18 mouse cellular contexts compared by ENCODE assay signal in genomic region chr11:52997421-52997820, GRCm38 (mm10).
DNase-seq lines count a peak whose midpoint lies in the region; ATAC-seq and TF ChIP-seq lines count a peak whose summit lies in the region.
"Had no signal": no experiment of that assay in that cellular context is flagged by ENCODE, and none has a peak within 500 bp of the region (broad histone marks: within the 10 kb centered on the region; RNA-seq: fewer than 3 reads in every experiment).

No protein-coding gene starts in this region.

- 0 out of 2 replicates have a peak, but pooled peaks cover 4% of the 10 kb centered on the region for H3K4me1 ChIP-seq in heart, embryonic 10.5 days
- H3K4me1 ChIP-seq in midbrain, postnatal 0 days (ENCODE audit: insufficient read depth, low read length) = no peaks in the 10 kb centered on the region
- H3K4me1 ChIP-seq in midbrain, embryonic 10.5 days = no peaks in the 10 kb centered on the region
- peaks cover 9% of the 10 kb centered on the region; the same call in 1 of the 2 replicates for H3K4me1 ChIP-seq in hindbrain, embryonic 15.5 days (replicated peaks)
- H3K4me1 ChIP-seq: midbrain, embryonic 12.5 days had no signal

- H3K9me3 ChIP-seq in heart, embryonic 10.5 days = no peaks in the 10 kb centered on the region; the same call in 1 of the 2 replicates
- H3K9me3 ChIP-seq in midbrain, postnatal 0 days (ENCODE audit: low read length) = no peaks in the 10 kb centered on the region
- H3K9me3 ChIP-seq in midbrain, embryonic 10.5 days (replicated peaks) = no peaks in the 10 kb centered on the region
- H3K9me3 ChIP-seq in hindbrain, embryonic 15.5 days = no peaks in the 10 kb centered on the region
- H3K9me3 ChIP-seq: limb, embryonic 13.5 days; midbrain, embryonic 12.5 days had no signal

- H3K27ac ChIP-seq in heart, embryonic 10.5 days = no peak overlapping the region
- H3K27ac ChIP-seq in midbrain, postnatal 0 days (ENCODE audit: low read depth, low read length) = no peak overlapping the region
- no peak overlapping the region for H3K27ac ChIP-seq in midbrain, embryonic 10.5 days (replicated peaks)
- H3K27ac ChIP-seq in hindbrain, embryonic 15.5 days (replicated peaks) = no peak overlapping the region; the same call in 1 of the 2 replicates
- H3K27ac ChIP-seq: heart, adult 2 months; limb, embryonic 13.5 days; midbrain, embryonic 12.5 days; stomach, postnatal 0 days had no signal

- no peak overlapping the region for H3K9ac ChIP-seq in midbrain, postnatal 0 days (replicated peaks; ENCODE audit: low read length, poor library complexity, severe bottlenecking)
- H3K9ac ChIP-seq in hindbrain, embryonic 15.5 days = no peak overlapping the region
- H3K9ac ChIP-seq: limb, embryonic 13.5 days; midbrain, embryonic 12.5 days; neural tube, embryonic 13.5 days had no signal

- no peak for ATAC-seq in midbrain, postnatal 0 days (ENCODE audit: low FRiP score)
- peak; percentile 29; the same call in 1 of the 2 replicates for ATAC-seq in hindbrain, embryonic 15.5 days (ENCODE audit: low FRiP score, low read depth)

- no peak overlapping the region for H3K4me3 ChIP-seq in heart, embryonic 10.5 days
- H3K4me3 ChIP-seq in midbrain, postnatal 0 days (ENCODE audit: low read depth, low read length) = no peak overlapping the region
- H3K4me3 ChIP-seq in midbrain, embryonic 10.5 days = no peak overlapping the region
- no peak overlapping the region for H3K4me3 ChIP-seq in hindbrain, embryonic 15.5 days
- H3K4me3 ChIP-seq: heart, adult 2 months; limb, embryonic 13.5 days; midbrain, embryonic 12.5 days; neural tube, embryonic 13.5 days had no signal

- whole genome bisulfite sequencing in heart, embryonic 10.5 days = 30% methylated on average over 4 of the region's 4 CpGs
- WGBS in midbrain, postnatal 0 days = 36% methylated on average over 4 of the region's 4 CpGs
- 46% methylated on average over 4 of the region's 4 CpGs for WGBS in midbrain, embryonic 10.5 days
- 34% methylated on average over 4 of the region's 4 CpGs for WGBS in hindbrain, embryonic 15.5 days

- no peak for TF ChIP-seq CTCF in midbrain, postnatal 0 days (IDR thresholded peaks at IDR 0.05)

- H3K4me2 ChIP-seq in midbrain, postnatal 0 days (ENCODE audit: low read depth, low read length, poor library complexity, severe bottlenecking) = no peak overlapping the region
- no peak overlapping the region for H3K4me2 ChIP-seq in hindbrain, embryonic 15.5 days
- H3K4me2 ChIP-seq: limb, embryonic 13.5 days; midbrain, embryonic 12.5 days; neural tube, embryonic 13.5 days had no signal

- no peaks in the 10 kb centered on the region for H3K36me3 ChIP-seq in heart, embryonic 10.5 days
- H3K36me3 ChIP-seq in midbrain, postnatal 0 days (ENCODE audit: insufficient read depth, low read length) = no peaks in the 10 kb centered on the region
- H3K36me3 ChIP-seq in midbrain, embryonic 10.5 days = no peaks in the 10 kb centered on the region
- no peaks in the 10 kb centered on the region for H3K36me3 ChIP-seq in hindbrain, embryonic 15.5 days
- H3K36me3 ChIP-seq: G1E; limb, embryonic 13.5 days; midbrain, embryonic 12.5 days; neural tube, embryonic 13.5 days had no signal

- no peaks in the 10 kb centered on the region for H3K27me3 ChIP-seq in heart, embryonic 10.5 days (ENCODE audit: insufficient read depth, poor library complexity, severe bottlenecking)
- H3K27me3 ChIP-seq in midbrain, postnatal 0 days (ENCODE audit: insufficient read depth, low read length) = no peaks in the 10 kb centered on the region
- no peaks in the 10 kb centered on the region for H3K27me3 ChIP-seq in midbrain, embryonic 10.5 days (ENCODE audit: low read depth, poor library complexity, severe bottlenecking)
- H3K27me3 ChIP-seq in hindbrain, embryonic 15.5 days = no peaks in the 10 kb centered on the region
- H3K27me3 ChIP-seq: midbrain, embryonic 12.5 days; neural tube, embryonic 13.5 days had no signal

- peak; percentile 19 to 32 for DNase-seq in heart, postnatal 10 days
- DNase-seq in heart, embryonic 10.5 days (ENCODE audit: low spot score) = no peak
- DNase-seq in midbrain, postnatal 0 days (ENCODE audit: low spot score) = peak; percentile 54
- DNase-seq in midbrain, embryonic 10.5 days (ENCODE audit: low spot score) = no peak
- no peak for DNase-seq in adrenal gland, postnatal 4 days (ENCODE audit: low spot score in 2 of 2)
- no peak for DNase-seq in thymus, adult 18-20 months
- DNase-seq in urinary bladder, postnatal 36 days (ENCODE audit: low spot score in 2 of 2) = no peak
- DNase-seq: cerebellum, adult 8-10 months; heart, adult 2 months; heart, postnatal 4 days; kidney, adult 18-20 months; kidney, postnatal 25 days had no signal

- intact Hi-C loops in heart, postnatal 10 days (cut with DNase I) = no loop called here

Comparison
In these comparisons a context has a peak if more than half of its experiments do, and no peak if none do; other contexts are left out.
1. DNase-seq: peak in heart, postnatal 10 days (2 of 2) and midbrain, postnatal 0 days (single experiment); none in heart, embryonic 10.5 days (single experiment), midbrain, embryonic 10.5 days (single experiment), adrenal gland, postnatal 4 days (0 of 2), thymus, adult 18-20 months (0 of 2) and urinary bladder, postnatal 36 days (0 of 2).